Comparison of ENCODE assay signal across 8 mouse cellular contexts in the genomic region with DNA sequence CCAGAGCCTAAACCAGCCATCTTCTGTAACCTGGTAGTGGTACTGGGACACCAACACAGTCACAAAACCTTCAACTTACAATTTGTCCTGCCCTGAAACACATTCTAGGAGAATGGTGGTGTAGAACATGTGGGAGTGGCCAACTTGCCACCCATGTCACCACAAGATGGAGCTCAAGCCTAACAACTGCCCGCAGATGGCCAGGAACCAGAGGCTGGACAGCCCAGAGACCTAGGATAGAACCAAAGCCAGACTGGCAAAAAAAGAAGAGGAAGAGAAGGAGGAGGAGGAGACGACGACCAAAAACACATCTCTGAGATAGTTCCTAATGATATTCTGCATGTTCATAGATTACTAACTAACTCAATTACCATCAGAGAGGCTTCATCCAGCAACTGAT. TPM values are rescaled to one million over a fixed set of nuclear protein-coding genes. Genes with fewer than 3 reads are reported as not detected.
DNase-seq lines count a peak whose midpoint lies in the region; ATAC-seq lines count a peak whose summit lies in the region.

No protein-coding gene starts in this region.

- peaks cover 2% of the 10 kb centered on the region; the same call in 1 of the 2 replicates for H3K4me1 ChIP-seq in forebrain, embryonic 11.5 days (replicated peaks; ENCODE audit: control insufficient read depth, insufficient read depth, low read length)
- peaks cover 20% of the 10 kb centered on the region for H3K4me1 ChIP-seq in forebrain, embryonic 15.5 days
- H3K4me1 ChIP-seq in embryonic facial prominence, embryonic 11.5 days (ENCODE audit: control insufficient read depth, insufficient read depth, low read length): no peaks in the 10 kb centered on the region
- H3K4me1 ChIP-seq in neural tube, embryonic 11.5 days (ENCODE audit: control insufficient read depth, insufficient read depth, low read length): peaks cover 4% of the 10 kb centered on the region; the same call in 1 of the 2 replicates

- no peaks in the 10 kb centered on the region for H3K27me3 ChIP-seq in forebrain, embryonic 11.5 days (ENCODE audit: control insufficient read depth, insufficient read depth, low read length)
- H3K27me3 ChIP-seq in forebrain, embryonic 15.5 days: no peaks in the 10 kb centered on the region
- no peaks in the 10 kb centered on the region for H3K27me3 ChIP-seq in embryonic facial prominence, embryonic 11.5 days (ENCODE audit: control insufficient read depth, insufficient read depth, low read length)
- H3K27me3 ChIP-seq in neural tube, embryonic 11.5 days (ENCODE audit: control insufficient read depth, insufficient read depth, low read length): no peaks in the 10 kb centered on the region

- intact Hi-C loops in left cerebral cortex, postnatal 25 days (cut with DNase I): loop anchor here (1.0 kb wide), 2 partner anchors 512 to 651 kb away; no protein-coding TSS in a partner anchor

- no peak overlapping the region for H3K27ac ChIP-seq in forebrain, embryonic 11.5 days (ENCODE audit: low read depth, low read length)
- H3K27ac ChIP-seq in forebrain, embryonic 15.5 days (replicated peaks): no peak overlapping the region
- H3K27ac ChIP-seq in embryonic facial prominence, embryonic 11.5 days (replicated peaks; ENCODE audit: low read depth, low read length): no peak overlapping the region
- no peak overlapping the region for H3K27ac ChIP-seq in neural tube, embryonic 11.5 days (ENCODE audit: low read depth, low read length)

- H3K4me2 ChIP-seq in forebrain, embryonic 11.5 days (ENCODE audit: low read depth, low read length, severe bottlenecking): no peak overlapping the region
- H3K4me2 ChIP-seq in forebrain, embryonic 15.5 days (replicated peaks): no peak overlapping the region
- no peak overlapping the region for H3K4me2 ChIP-seq in embryonic facial prominence, embryonic 11.5 days (ENCODE audit: low read depth, low read length)
- no peak overlapping the region for H3K4me2 ChIP-seq in neural tube, embryonic 11.5 days (ENCODE audit: low read depth)

- H3K36me3 ChIP-seq in forebrain, embryonic 11.5 days (ENCODE audit: control insufficient read depth, insufficient read depth, low read length): no peaks in the 10 kb centered on the region
- no peaks in the 10 kb centered on the region for H3K36me3 ChIP-seq in forebrain, embryonic 15.5 days
- no peaks in the 10 kb centered on the region for H3K36me3 ChIP-seq in embryonic facial prominence, embryonic 11.5 days (replicated peaks; ENCODE audit: control insufficient read depth, insufficient read depth, low read depth, low read length)
- no peaks in the 10 kb centered on the region for H3K36me3 ChIP-seq in neural tube, embryonic 11.5 days (ENCODE audit: control insufficient read depth, insufficient read depth, low read length)

- H3K9me3 ChIP-seq in forebrain, embryonic 11.5 days (ENCODE audit: control insufficient read depth, low read length): no peaks in the 10 kb centered on the region
- no peaks in the 10 kb centered on the region for H3K9me3 ChIP-seq in forebrain, embryonic 15.5 days
- H3K9me3 ChIP-seq in embryonic facial prominence, embryonic 11.5 days (replicated peaks; ENCODE audit: control insufficient read depth, low read length): no peaks in the 10 kb centered on the region
- H3K9me3 ChIP-seq in neural tube, embryonic 11.5 days (ENCODE audit: control insufficient read depth, low read length): no peaks in the 10 kb centered on the region

- H3K9ac ChIP-seq in forebrain, embryonic 11.5 days (ENCODE audit: low read length): no peak overlapping the region
- no peak overlapping the region for H3K9ac ChIP-seq in forebrain, embryonic 15.5 days (replicated peaks)
- H3K9ac ChIP-seq in embryonic facial prominence, embryonic 11.5 days (replicated peaks; ENCODE audit: low read length): no peak overlapping the region
- no peak overlapping the region for H3K9ac ChIP-seq in neural tube, embryonic 11.5 days (ENCODE audit: low read length)

- ATAC-seq in forebrain, embryonic 11.5 days (replicated peaks; ENCODE audit: low FRiP score): peak; percentile 53; the same call in 1 of the 2 replicates
- no peak for ATAC-seq in forebrain, embryonic 15.5 days (replicated peaks)
- no peak for ATAC-seq in embryonic facial prominence, embryonic 11.5 days (replicated peaks; ENCODE audit: insufficient number of reproducible peaks, low FRiP score, low TSS enrichment, low read depth)
- ATAC-seq in neural tube, embryonic 11.5 days (ENCODE audit: insufficient read depth, low FRiP score, low TSS enrichment): no peak

- whole genome bisulfite sequencing in forebrain, embryonic 11.5 days: 2% methylated on average over 3 of the region's 3 CpGs
- WGBS in forebrain, embryonic 15.5 days: 0% methylated on average over 3 of the region's 3 CpGs
- WGBS in embryonic facial prominence, embryonic 11.5 days: 8% methylated on average over 3 of the region's 3 CpGs
- WGBS in neural tube, embryonic 11.5 days: 14% methylated on average over 3 of the region's 3 CpGs

- DNase-seq in forebrain, embryonic 11.5 days (ENCODE audit: low spot score): peak; percentile 81
- DNase-seq in adrenal gland, postnatal 25 days: peak; percentile 66
- peak; percentile 75 for DNase-seq in embryonic facial prominence, embryonic 11.5 days (ENCODE audit: low spot score)
- DNase-seq in heart, postnatal 4 days: peak; percentile 83
- peak; percentile 75 to 85 for DNase-seq in left cerebral cortex, postnatal 25 days (ENCODE audit: low spot score in 2 of 2)
- DNase-seq in neural tube, embryonic 11.5 days (ENCODE audit: low spot score): peak; percentile 79
- DNase-seq in telencephalon, adult 2 months (ENCODE audit: low read depth, low spot score): peak; percentile 44

- H3K4me3 ChIP-seq in forebrain, embryonic 11.5 days (ENCODE audit: low read depth, low read length): no peak overlapping the region
- no peak overlapping the region for H3K4me3 ChIP-seq in forebrain, embryonic 15.5 days
- no peak overlapping the region for H3K4me3 ChIP-seq in embryonic facial prominence, embryonic 11.5 days (ENCODE audit: low read depth, low read length)
- no peak overlapping the region for H3K4me3 ChIP-seq in neural tube, embryonic 11.5 days (ENCODE audit: low read depth, low read length)

RNA-seq across cellular contexts. Expression of a gene that starts 24.4 kb away (rescaled TPM):
- polyA plus RNA-seq in forebrain, embryonic 11.5 days (2014; fragmentation: Nextera tagmentation; extraction: Ambion mirVana): 94.7 and 98.4 TPM in 2 replicates
- polyA plus RNA-seq in forebrain, embryonic 15.5 days (2015; fragmentation: Nextera tagmentation; extraction: Ambion mirVana): 113 and 120 TPM in 2 replicates
- total RNA-seq in adrenal gland, postnatal 25 days (2021): 74.5 and 83.5 TPM in 2 replicates
- 85.9 and 98.4 TPM in 2 replicates for polyA plus RNA-seq in embryonic facial prominence, embryonic 11.5 days (2014; fragmentation: Nextera tagmentation; extraction: Ambion mirVana)
- total RNA-seq in heart, postnatal 4 days (2021): 10 to 100 TPM; 70.2 to 76.7 TPM
- total RNA-seq in left cerebral cortex, postnatal 25 days (2021): 100 to 1,000 TPM; 104 to 105 TPM
- polyA plus RNA-seq in neural tube, embryonic 11.5 days (2014; fragmentation: Nextera tagmentation; extraction: Ambion mirVana): 101 and 105 TPM in 2 replicates

RNA-seq across cellular contexts. Expression of a gene that starts 42.1 kb away (rescaled TPM):
- 10.1 and 11.0 TPM in 2 replicates for polyA plus RNA-seq in forebrain, embryonic 11.5 days (2014; fragmentation: Nextera tagmentation; extraction: Ambion mirVana)
- polyA plus RNA-seq in forebrain, embryonic 15.5 days (2015; fragmentation: Nextera tagmentation; extraction: Ambion mirVana): 12.2 TPM in 2 replicates
- total RNA-seq in adrenal gland, postnatal 25 days (2021): 71.8 and 78.0 TPM in 2 replicates
- polyA plus RNA-seq in embryonic facial prominence, embryonic 11.5 days (2014; fragmentation: Nextera tagmentation; extraction: Ambion mirVana): 7.4 and 8.4 TPM in 2 replicates
- total RNA-seq in heart, postnatal 4 days (2021): 10 to 100 TPM; 44.9 to 47.2 TPM
- 100 to 1,000 TPM; 146 to 150 TPM for total RNA-seq in left cerebral cortex, postnatal 25 days (2021)
- 8.2 and 8.3 TPM in 2 replicates for polyA plus RNA-seq in neural tube, embryonic 11.5 days (2014; fragmentation: Nextera tagmentation; extraction: Ambion mirVana)
